Mouse (Mus musculus) limb, embryonic 12.5 days (tissue): ENCODE results near the gene Clybl. TPM values are rescaled to one million over a fixed set of nuclear protein-coding genes. Genes with fewer than 3 reads are reported as not detected.

Experiments
- ATAC-seq: fragments of 200-750 bp; cut with Nextera tagmentation; 2 replicates; pipeline ENCODE4 v1.8.0; 2017; ENCODE audit warnings: low read depth, moderate TSS enrichment; ENCODE audit not compliant: insufficient number of reproducible peaks, insufficient read depth, low FRiP score, low TSS enrichment
- H3K27ac ChIP-seq: fragments of 300-500 bp; sonication (generic); 2 replicates; pipeline ENCODE4 v1.5.1; 2016; ENCODE audit warnings: mild to moderate bottlenecking, moderate library complexity
- H3K27me3 ChIP-seq: fragments of 300-500 bp; sonication (generic); 2 replicates; pipeline ENCODE4 v1.6.1; 2016; ENCODE audit warnings: mild to moderate bottlenecking, moderate library complexity
- H3K36me3 ChIP-seq: fragments of 300-500 bp; sonication (generic); 2 replicates; pipeline ENCODE4 v1.6.1; 2016; ENCODE audit warnings: mild to moderate bottlenecking, moderate library complexity
- H3K4me1 ChIP-seq: fragments of 300-500 bp; sonication (generic); replicated peaks from 2 replicates; pipeline ENCODE4 v1.6.1; 2016
- H3K4me2 ChIP-seq: fragments of 300-500 bp; sonication (generic); 2 replicates; pipeline ENCODE4 v1.6.1; 2016; ENCODE audit warnings: mild to moderate bottlenecking, moderate library complexity
- H3K4me3 ChIP-seq: fragments of 300-500 bp; sonication (generic); replicated peaks from 2 replicates; pipeline ENCODE4 v1.5.1; 2016; ENCODE audit warnings: mild to moderate bottlenecking
- H3K9ac ChIP-seq: fragments of 300-500 bp; sonication (generic); replicated peaks from 2 replicates; pipeline ENCODE4 v1.6.1; 2016; ENCODE audit warnings: mild to moderate bottlenecking, moderate library complexity
- H3K9me3 ChIP-seq: fragments of 300-500 bp; sonication (generic); 2 replicates; pipeline ENCODE4 v1.6.1; 2016; ENCODE audit warnings: mild to moderate bottlenecking, moderate library complexity
- WGBS: fragments of 180-500 bp; shearing (Covaris S2); methylation state at CpG from one replicate; pipeline ENCODE4 v1.1.7; 2016; 5-methylcytosine and 5-hydroxymethylcytosine counted together
- polyA plus RNA-seq: library from polyadenylated mRNA; unstranded; fragments of >200 nt; fragmentation: Nextera tagmentation; extraction: Ambion mirVana; gene quantifications from 2 replicates; pipeline ENCODE4 v1.2.1, GENCODE M21; 2016

Clybl gene
- polyA plus RNA-seq, 1 experiment from 2014 or later: 16.8 TPM

- WGBS: 73% methylated on average over 16 of the region's 16 CpGs
- H3K4me1 ChIP-seq: peaks cover 12% of the 10 kb centered on the region
- H3K27me3 ChIP-seq: peaks cover 29% of the 10 kb centered on the region
- ATAC-seq: no peak
- no peak overlapping the region for H3K4me3 ChIP-seq
- no peak overlapping the region for H3K27ac ChIP-seq
- H3K4me2 ChIP-seq: no peak overlapping the region
- no peaks in the 10 kb centered on the region for H3K36me3 ChIP-seq
- no peaks in the 10 kb centered on the region for H3K9me3 ChIP-seq
- no peak overlapping the region for H3K9ac ChIP-seq
These were observed 98.2 kb downstream of the Clybl start for GRCm38 (mm10) chr14:122279462-122280308.

DNA sequence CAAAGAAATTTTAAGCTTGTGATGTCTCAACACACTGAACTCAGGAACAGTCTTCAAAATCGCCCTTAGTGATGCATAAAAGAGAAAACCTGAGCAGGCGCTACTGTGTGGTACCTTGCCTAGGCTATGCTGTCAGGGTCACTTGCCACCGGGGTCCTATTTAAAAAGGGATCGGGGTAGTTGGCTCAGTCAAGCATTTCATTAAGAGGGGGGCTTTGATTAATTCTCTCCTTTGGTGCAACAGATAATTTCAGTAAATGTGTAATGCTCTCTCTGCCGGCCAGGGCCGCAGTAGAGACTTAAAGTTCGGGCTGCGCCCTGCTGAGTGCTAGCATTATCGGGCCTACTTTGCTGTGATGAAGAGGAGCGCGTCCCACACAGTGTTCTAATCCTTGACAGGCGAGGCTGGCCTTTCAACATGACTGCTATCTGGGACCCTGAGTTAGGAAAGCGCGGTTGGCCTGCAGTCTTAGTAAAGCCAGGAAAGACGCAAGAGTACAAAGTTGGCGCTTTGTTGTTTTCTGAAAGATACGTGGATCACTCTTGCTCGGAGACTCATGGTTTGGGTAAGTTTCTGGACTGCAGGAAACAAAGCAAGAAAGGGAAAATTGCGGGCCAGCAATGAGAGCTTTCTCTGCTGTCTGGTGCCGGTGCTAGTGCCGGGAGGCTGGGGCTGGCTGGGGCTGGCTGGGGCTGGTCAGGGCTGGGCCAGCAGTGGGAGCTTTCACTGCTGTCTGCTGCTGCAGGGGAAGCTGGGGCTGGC, 99.0 kb downstream of the Clybl start:
- no peak overlapping the region for H3K4me2 ChIP-seq
- ATAC-seq: peak; percentile 69; the same call in 1 of the 2 replicates

DNA sequence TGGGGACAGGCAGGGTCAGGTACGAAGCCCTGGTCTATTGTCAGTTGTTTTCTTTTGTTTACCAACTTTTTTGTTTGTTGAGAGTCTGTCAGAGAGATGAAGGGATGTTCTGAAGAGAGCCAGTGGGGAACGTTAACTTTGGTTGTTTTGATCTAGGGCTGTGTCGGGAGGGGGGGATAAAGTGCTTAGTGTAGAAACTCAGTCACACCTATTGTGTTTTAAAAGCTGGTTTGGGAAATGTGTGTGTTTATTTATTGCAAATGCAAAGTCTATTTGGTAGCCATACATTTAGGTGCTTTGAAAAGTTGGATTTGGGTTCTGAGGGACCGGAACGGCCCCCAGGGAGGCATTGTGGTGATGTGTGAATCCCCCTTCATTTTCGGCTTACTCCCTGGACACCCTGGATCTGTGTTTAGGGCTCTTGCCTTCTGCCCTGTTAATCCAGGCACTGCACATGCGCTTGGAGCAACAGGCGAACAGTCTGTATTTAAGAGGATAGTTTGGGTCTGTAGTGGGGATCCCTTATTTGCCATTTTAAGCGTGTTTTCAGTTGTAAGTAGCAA, 99.6 kb downstream of the Clybl start:
- no peaks in the 10 kb centered on the region for H3K36me3 ChIP-seq
- H3K27ac ChIP-seq: no peak overlapping the region
- 38% methylated on average over 9 of the region's 9 CpGs for WGBS
- H3K4me3 ChIP-seq: no peak overlapping the region
- H3K4me2 ChIP-seq: no peak overlapping the region
- H3K9me3 ChIP-seq: no peaks in the 10 kb centered on the region
- H3K9ac ChIP-seq: no peak overlapping the region
- H3K27me3 ChIP-seq: peaks cover 29% of the 10 kb centered on the region
- H3K4me1 ChIP-seq: peaks cover 12% of the 10 kb centered on the region
- no peak for ATAC-seq

More for the DNA sequence above, 99.0 kb downstream of the Clybl start:
- H3K27me3 ChIP-seq: peaks cover 29% of the 10 kb centered on the region
- H3K4me3 ChIP-seq: no peak overlapping the region
- H3K27ac ChIP-seq: no peak overlapping the region
- no peak overlapping the region for H3K9ac ChIP-seq
- no peaks in the 10 kb centered on the region for H3K9me3 ChIP-seq
- no peaks in the 10 kb centered on the region for H3K36me3 ChIP-seq
- peaks cover 12% of the 10 kb centered on the region for H3K4me1 ChIP-seq
- WGBS: 34% methylated on average over 21 of the region's 21 CpGs

- peaks cover 27% of the 10 kb centered on the region for H3K27me3 ChIP-seq
These were observed 102.5 kb downstream of the Clybl start for GRCm38 (mm10) chr14:122283959-122284358.

GRCm38 (mm10) chr14:122296399-122296798, 114.9 kb downstream of the Clybl start:
- Histone ChIP-seq H3K4me2 (no peak overlapping the region), H3K27ac (no peak overlapping the region), H3K27me3 (peaks cover 6% of the 10 kb centered on the region), H3K36me3 (no peaks in the 10 kb centered on the region), H3K9me3 (no peaks in the 10 kb centered on the region), H3K4me1 (peaks cover 11% of the 10 kb centered on the region), H3K4me3 (no peak overlapping the region), H3K9ac (no peak overlapping the region)
- WGBS: 39% methylated on average over 4 of the region's 4 CpGs
- ATAC-seq: no peak

More at GRCm38 (mm10) chr14:122283959-122284358, 102.5 kb downstream of the Clybl start:
- ATAC-seq: no peak
- no peak overlapping the region for H3K27ac ChIP-seq
- WGBS: 89% methylated on average over 5 of the region's 5 CpGs
- peaks cover 17% of the 10 kb centered on the region for H3K4me1 ChIP-seq
- no peaks in the 10 kb centered on the region for H3K9me3 ChIP-seq
- no peaks in the 10 kb centered on the region for H3K36me3 ChIP-seq
- no peak overlapping the region for H3K9ac ChIP-seq
- H3K4me2 ChIP-seq: no peak overlapping the region
- H3K4me3 ChIP-seq: no peak overlapping the region

DNA sequence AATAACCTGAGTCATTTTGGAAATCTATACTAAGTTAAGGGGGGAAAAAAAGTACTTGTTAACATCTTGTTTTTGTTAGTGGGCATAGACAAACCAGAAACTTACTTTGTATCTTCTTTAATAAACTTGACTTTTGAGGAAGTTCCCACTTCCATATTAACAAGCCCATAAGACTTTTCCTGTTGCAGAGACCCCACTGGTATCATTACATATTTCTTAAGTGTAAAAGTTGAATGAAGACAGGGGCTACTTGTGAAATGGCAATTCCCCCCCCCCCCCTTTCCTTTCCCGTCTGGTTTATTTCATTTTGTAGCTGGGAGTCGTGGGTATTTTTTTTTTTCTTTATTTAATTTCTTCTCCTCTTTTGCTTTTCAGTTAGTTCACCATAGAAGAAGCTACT, 115.4 kb downstream of the Clybl start:
- Histone ChIP-seq H3K9ac (no peak overlapping the region), H3K36me3 (no peaks in the 10 kb centered on the region), H3K4me2 (no peak overlapping the region), H3K27ac (no peak overlapping the region), H3K4me1 (peaks cover 9% of the 10 kb centered on the region), H3K27me3 (peaks cover 6% of the 10 kb centered on the region), H3K4me3 (no peak overlapping the region), H3K9me3 (no peaks in the 10 kb centered on the region)
- no peak for ATAC-seq
- 11% methylated on average over 2 of the region's 2 CpGs for WGBS

DNA sequence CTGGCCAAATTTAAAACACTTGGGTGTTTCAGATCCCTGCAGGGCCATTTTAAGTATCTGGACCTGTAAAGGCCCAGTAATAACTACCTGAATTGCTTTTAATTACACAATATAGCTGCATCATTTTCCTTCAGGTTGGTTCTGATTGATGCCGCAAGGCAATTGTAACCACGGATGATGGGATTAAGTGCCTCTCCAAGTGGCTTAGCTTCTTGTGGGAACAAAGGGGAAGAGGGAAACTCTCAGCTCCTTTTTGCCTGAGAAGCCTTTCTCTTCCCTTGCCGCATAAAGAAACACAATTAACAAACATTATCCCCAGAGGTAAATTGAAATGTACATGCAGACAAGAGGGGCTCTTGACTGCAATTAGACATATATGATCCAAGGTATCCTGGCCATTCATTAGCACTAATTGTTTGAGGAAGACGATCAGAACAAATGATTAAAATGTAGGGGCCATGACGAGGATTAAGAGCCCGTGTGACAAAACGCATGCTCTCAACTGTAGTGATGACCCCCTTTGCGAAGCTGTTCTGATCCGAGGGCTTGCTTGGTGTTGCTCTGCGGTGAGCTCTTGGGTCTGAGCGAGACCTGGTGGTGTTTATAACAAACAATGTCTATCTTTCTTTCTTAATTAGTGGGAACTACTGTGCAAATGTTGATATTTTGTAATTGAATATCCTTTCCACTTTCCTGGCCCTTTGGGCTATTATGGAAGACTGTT, 116.0 kb downstream of the Clybl start:
- H3K27me3 ChIP-seq: peaks cover 6% of the 10 kb centered on the region
- no peak overlapping the region for H3K4me3 ChIP-seq
- H3K36me3 ChIP-seq: no peaks in the 10 kb centered on the region
- H3K4me2 ChIP-seq: no peak overlapping the region
- H3K9ac ChIP-seq: no peak overlapping the region
- WGBS: 50% methylated on average over 11 of the region's 11 CpGs
- no peak overlapping the region for H3K27ac ChIP-seq
- H3K9me3 ChIP-seq: no peaks in the 10 kb centered on the region
- ATAC-seq: no peak
- H3K4me1 ChIP-seq: peaks cover 9% of the 10 kb centered on the region

- 78% methylated on average over 11 of the region's 11 CpGs for WGBS
- Histone ChIP-seq H3K36me3 (no peaks in the 10 kb centered on the region), H3K27me3 (peaks cover 6% of the 10 kb centered on the region), H3K4me3 (no peak overlapping the region), H3K4me1 (peaks cover 9% of the 10 kb centered on the region), H3K4me2 (no peak overlapping the region), H3K9me3 (no peaks in the 10 kb centered on the region), H3K27ac (no peak overlapping the region), H3K9ac (no peak overlapping the region)
- ATAC-seq: no peak
These were observed 118.8 kb downstream of the Clybl start for GRCm38 (mm10) chr14:122300261-122300660.

GRCm38 (mm10) chr14:122303821-122304220, 122.3 kb downstream of the Clybl start:
- no peaks in the 10 kb centered on the region for H3K36me3 ChIP-seq
- 0 out of 2 replicates have a peak overlapping the region, but pooled peaks have one; percentile 9 for H3K9ac ChIP-seq
- H3K27me3 ChIP-seq: no peaks in the 10 kb centered on the region; the same call in 1 of the 2 replicates
- no peak overlapping the region for H3K4me3 ChIP-seq
- no peaks in the 10 kb centered on the region for H3K4me1 ChIP-seq
- no peaks in the 10 kb centered on the region for H3K9me3 ChIP-seq
- H3K4me2 ChIP-seq: no peak overlapping the region
- H3K27ac ChIP-seq: no peak overlapping the region
- 68% methylated on average over 1 of the region's 1 CpGs for WGBS
- no peak for ATAC-seq

DNA sequence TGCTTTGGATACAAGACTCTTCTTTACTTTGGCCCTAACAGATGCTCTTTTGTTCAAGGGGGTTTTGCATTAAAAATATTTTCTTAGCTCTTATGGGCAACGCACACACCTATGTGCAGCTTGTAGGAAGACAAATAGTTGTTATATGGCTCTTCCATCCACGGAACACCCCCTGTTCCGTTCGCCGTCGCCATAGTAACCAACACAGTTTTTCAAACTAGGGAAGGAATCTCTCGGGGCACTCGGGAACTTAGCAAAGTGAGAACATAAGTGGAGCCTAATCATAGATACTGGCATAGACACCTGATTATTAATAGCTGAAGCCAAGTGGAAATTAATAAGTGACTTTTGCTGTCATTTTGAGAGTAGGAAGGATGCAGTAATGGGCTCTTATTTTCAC, 123.6 kb downstream of the Clybl start:
- H3K4me3 ChIP-seq: no peak overlapping the region
- H3K36me3 ChIP-seq: no peaks in the 10 kb centered on the region
- ATAC-seq: no peak
- H3K4me1 ChIP-seq: no peaks in the 10 kb centered on the region
- H3K27ac ChIP-seq: no peak overlapping the region
- no peaks in the 10 kb centered on the region for H3K9me3 ChIP-seq
- no peak overlapping the region for H3K9ac ChIP-seq
- WGBS: 74% methylated on average over 8 of the region's 8 CpGs
- no peaks in the 10 kb centered on the region for H3K27me3 ChIP-seq
- no peak overlapping the region for H3K4me2 ChIP-seq

GRCm38 (mm10) chr14:122312415-122312814, 130.9 kb downstream of the Clybl start:
- no peak for ATAC-seq
- WGBS: 93% methylated on average over 6 of the region's 6 CpGs
- peaks cover 8% of the 10 kb centered on the region for H3K9me3 ChIP-seq
- no peaks in the 10 kb centered on the region for H3K27me3 ChIP-seq
- H3K4me2 ChIP-seq: no peak overlapping the region
- no peak overlapping the region for H3K9ac ChIP-seq
- no peak overlapping the region for H3K4me3 ChIP-seq
- no peaks in the 10 kb centered on the region for H3K36me3 ChIP-seq
- no peaks in the 10 kb centered on the region for H3K4me1 ChIP-seq
- no peak overlapping the region for H3K27ac ChIP-seq
